Mouse (Mus musculus) neutrophil, adult 5-6 weeks (primary cell): ENCODE measurements at regions not wholly inside any gene's neighbourhood (a gene's known extent, or its start where the extent isn't known, plus 50 kb on each side); places are given as distances from the start of the nearest gene placed in this dataset.
A peak's percentile ranks its signal among the peaks of the same experiment; 100 is the strongest.
"Not testable (repeated sequence)": the region's sequence is repeated elsewhere in the genome, so short reads cannot be mapped to it uniquely, and the experiment has no call there.

Source experiments
- ATAC-seq: fragments of 151-379, 151-347 bp; 2 replicates; pipeline ENCODE4 v1.8.0; 2017; ENCODE audit warnings: mild to moderate bottlenecking, moderate TSS enrichment; ENCODE audit not compliant: insufficient number of reproducible peaks, poor library complexity, low FRiP score, severe bottlenecking; ENCODE audit errors: extremely low read depth

DNA sequence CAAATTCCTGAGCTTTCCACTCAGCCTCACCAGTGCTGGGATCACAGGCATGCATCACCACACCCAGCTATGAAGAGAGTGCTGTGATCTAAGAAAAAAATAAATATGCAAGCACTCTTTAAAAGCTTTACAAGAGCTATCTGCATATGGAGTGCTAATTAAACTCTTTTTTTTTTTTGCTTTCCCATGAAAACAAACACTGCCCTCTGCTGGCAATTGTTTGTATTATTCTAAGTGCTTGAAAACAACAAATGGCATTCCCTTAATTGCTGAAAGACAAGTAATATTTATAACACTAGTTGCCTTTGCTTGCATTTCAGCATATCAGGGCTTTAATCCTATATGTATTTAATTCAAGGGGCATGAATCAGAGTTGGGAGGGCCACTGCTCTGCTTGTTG is 91.8 kb downstream of the 5730507C01Rik start:
- not testable (repeated sequence) for ATAC-seq

DNA sequence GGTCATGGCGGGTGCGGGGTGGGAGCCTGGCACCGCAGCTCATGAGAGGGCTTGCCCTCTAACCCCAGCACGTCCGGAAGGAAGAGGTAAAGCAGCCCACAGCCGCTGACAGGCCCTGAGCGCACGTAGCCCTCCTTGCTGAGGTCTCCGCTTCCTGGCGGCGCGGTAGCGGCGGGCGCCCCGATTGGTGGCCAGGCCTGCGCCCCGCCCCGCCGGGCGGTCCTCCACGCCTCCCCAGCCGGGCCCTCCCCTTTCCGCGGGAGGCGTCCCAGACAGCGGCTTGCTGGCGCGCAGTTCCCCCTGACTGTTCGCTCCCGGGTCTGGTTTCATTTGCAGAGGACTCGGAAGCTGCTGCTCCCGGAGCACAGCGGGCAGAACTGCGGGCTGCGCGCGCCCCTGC is 95.5 kb downstream of the 5730507C01Rik start:
- ATAC-seq: peak; percentile 56; the same call in 1 of the 2 replicates

DNA sequence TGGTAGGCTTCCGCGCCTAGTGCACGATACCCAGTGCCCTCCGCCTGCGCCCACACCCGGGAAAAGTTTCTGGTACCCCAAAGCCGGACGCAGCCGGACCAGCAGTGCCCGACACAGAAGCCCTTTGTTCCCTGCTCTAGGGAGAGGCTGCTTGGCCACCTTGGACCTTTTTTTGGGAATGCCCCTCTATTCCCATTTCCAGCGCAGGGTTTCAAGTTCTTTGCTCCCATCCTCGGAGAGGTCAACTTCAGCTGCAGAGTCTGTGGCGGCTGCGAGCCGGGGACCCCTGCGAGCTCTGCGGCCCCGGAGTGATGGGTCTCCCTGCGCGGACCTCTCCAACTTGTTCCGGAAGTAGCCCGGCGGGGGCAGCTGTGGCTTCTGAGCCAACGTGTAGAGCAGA is 96.3 kb downstream of the 5730507C01Rik start:
- ATAC-seq: not testable (repeated sequence)
